Mouse (Mus musculus): ENCODE results near the gene Gorasp2. TPM values are rescaled to one million over a fixed set of nuclear protein-coding genes. Genes with fewer than 3 reads are reported as not detected.

The Gorasp2 gene
- polyA plus RNA-seq (2017; shearing (Covaris generic)), result 118 TPM

DNA sequence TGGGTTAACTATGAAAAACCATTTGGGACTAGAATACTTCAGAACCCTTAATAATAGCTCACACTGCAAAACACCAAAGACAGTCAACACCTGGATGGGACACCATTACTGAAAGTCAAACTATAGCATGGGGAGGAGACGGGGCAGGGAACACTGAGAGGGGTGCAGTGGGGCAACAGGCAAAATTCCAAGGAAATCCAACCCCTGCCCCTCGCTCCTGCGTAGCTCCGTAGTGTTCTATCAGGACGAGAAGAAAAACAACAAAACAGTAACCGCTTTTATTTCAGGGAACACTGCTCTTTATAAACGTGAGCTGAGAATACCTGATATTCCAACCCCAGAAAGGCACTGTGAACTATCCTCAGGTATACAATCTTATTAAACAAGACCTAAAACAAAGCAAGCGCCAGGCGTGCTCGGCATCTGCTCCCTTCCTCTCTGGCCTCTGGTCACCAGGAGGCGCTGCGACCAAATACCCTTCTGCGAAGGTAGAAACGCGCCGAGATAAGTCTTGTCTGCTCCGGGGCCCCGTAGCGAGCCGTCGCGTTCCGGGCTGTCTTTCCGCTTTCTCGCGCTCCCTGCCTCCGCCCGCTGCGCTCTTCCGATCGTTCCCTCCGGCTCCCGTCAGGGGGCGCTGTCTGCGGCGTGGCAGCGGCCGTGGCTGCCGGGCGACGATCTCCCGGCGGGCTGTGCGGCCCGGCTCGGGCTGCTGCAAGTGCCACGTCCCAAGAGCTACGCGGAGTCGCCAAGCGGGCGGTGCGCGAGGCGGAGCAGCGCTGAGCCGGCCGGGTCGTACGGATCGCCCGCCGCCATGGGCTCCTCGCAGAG lies at the start of gene Gorasp2:
Gorasp2 (plus strand) TSS at position 690 of the 828 bp plus-strand sequence.

DNA sequence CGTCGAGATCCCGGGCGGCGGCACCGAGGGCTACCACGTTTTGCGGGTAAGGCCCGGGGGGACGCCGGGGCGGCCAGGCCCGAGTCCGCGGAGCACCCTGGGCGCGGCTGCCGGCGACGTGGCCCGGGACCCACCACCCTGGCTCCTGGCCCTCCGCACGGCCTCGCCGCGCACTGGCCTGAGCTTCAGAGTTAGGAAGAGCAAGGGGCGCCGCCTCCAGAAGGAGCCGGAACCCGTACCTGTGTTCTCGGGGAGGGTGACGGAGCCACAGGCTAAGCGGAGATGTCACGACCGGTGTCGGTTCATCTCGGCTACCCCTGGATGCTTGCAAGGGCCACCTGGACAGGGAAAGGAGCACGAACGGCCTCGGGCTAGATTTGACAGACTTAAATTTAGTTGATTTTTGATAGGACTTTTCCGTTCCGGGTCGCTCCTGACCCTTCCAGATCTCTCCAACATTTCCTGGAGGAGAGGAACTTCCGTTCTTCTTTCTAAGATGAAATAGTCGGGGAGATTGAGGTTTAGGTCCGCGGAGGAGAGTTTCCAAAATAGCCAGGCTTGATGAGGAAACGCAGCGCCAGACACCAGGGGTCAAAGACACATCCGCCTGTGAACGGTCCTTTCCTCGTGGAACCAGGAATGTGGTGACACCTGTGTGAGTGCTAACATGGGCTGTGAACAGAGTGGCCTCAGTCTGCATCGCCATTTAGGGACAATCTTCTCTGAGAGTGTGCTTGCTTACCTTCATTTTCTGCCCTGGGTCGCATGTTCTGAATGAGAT lies 529 bp downstream of the Gorasp2 start, which contains the start of gene Gm26558:
Gm26558 (minus strand) TSS at position 394 of the 781 bp plus-strand sequence.

Other genes with a start within 250 kb of the Gorasp2 start
- not detected for gene Sp5, start 186.7 kb upstream of the Gorasp2 start, polyA plus RNA-seq (2017; shearing (Covaris generic))
- not detected for gene Erich2, start 152.8 kb upstream of the Gorasp2 start, polyA plus RNA-seq (2017; shearing (Covaris generic))
- not detected for gene Gad1, start 108.5 kb upstream of the Gorasp2 start, polyA plus RNA-seq (2017; shearing (Covaris generic))
- gene Gm26558, start 532 bp downstream of the Gorasp2 start, polyA plus RNA-seq (2017; shearing (Covaris generic)), result 14.7 TPM
- 79.9 TPM for gene Tlk1, start 164.2 kb downstream of the Gorasp2 start, polyA plus RNA-seq (2017; shearing (Covaris generic))

All from naive thymus-derived CD4-positive, alpha-beta T cell, adult 5 months (primary cell).